Mouse (Mus musculus) cerebellum, adult 2 months (tissue): ENCODE results near the gene Ppm1j.

ENCODE experiments used
- CTCF ChIP-seq: fragments of 200-500 bp; IDR thresholded peaks from 2 replicates; pipeline ENCODE4 v1.5.1; 2011; ENCODE audit warnings: low read depth, mild to moderate bottlenecking, control low read depth, low read length, moderate library complexity, borderline replicate concordance; ENCODE audit not compliant: insufficient read depth
- POLR2A ChIP-seq: fragments of 200-500 bp; IDR thresholded peaks from 2 replicates; pipeline ENCODE4 v1.6.1; 2011; ENCODE audit warnings: low read length, control low read depth, borderline replicate concordance; ENCODE audit not compliant: insufficient read depth

GRCm38 (mm10) chr3:104743864-104744263 is 37.0 kb upstream of the Ppm1j start:
- TF ChIP-seq CTCF (no peak), POLR2A (no peak)
